In the genomic region with DNA sequence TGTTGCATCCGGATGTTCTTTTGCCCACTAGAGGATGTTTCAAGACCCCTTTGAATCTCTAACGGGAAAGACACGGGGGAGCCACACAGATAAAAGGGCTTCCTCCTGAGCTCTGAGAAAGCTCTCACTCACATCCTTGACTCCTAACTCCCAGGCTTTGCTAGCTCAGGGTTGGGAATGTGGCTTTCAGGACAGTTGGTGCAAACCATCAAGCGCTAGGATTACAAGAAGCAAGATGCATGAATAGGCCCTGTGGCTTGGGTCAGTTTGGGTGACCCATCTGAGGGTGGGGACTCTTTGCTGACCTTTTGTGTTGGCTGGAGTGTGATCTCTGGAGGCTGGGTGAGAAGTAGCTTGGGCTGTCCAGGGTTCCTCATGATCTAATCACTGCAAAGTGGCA, we compare ENCODE assay signal across 20 mouse cellular contexts. TPM values are rescaled to one million over a fixed set of nuclear protein-coding genes. Genes with fewer than 3 reads are reported as not detected.
DNase-seq lines count a peak whose midpoint lies in the region; ATAC-seq and TF ChIP-seq lines count a peak whose summit lies in the region.
"Had no signal": no experiment of that assay in that cellular context is flagged by ENCODE, and none has a peak within 500 bp of the region (broad histone marks: within the 10 kb centered on the region; RNA-seq: fewer than 3 reads in every experiment).

No protein-coding gene starts in this region.

- peak overlapping the region; percentile 29; the same call in 1 of the 2 replicates for H3K4me3 ChIP-seq in forebrain, embryonic 11.5 days (ENCODE audit: low read depth, low read length)
- H3K4me3 ChIP-seq in forebrain, postnatal 0 days (ENCODE audit: low read depth, low read length) = no peak overlapping the region
- no peak overlapping the region for H3K4me3 ChIP-seq in midbrain, embryonic 11.5 days (ENCODE audit: low read depth, low read length)
- no peak overlapping the region for H3K4me3 ChIP-seq in midbrain, embryonic 13.5 days (replicated peaks)
- H3K4me3 ChIP-seq in forebrain, embryonic 13.5 days = 0 out of 2 replicates have a peak overlapping the region, but pooled peaks have one; percentile 37
- H3K4me3 ChIP-seq: heart, adult 2 months had no signal

- peaks cover 14% of the 10 kb centered on the region for H3K4me1 ChIP-seq in forebrain, embryonic 11.5 days (replicated peaks; ENCODE audit: control insufficient read depth, insufficient read depth, low read length)
- no peaks in the 10 kb centered on the region for H3K4me1 ChIP-seq in forebrain, postnatal 0 days (ENCODE audit: insufficient read depth)
- peaks cover 4% of the 10 kb centered on the region; the same call in 1 of the 2 replicates for H3K4me1 ChIP-seq in midbrain, embryonic 11.5 days (ENCODE audit: control insufficient read depth, insufficient read depth, low read length)
- H3K4me1 ChIP-seq in midbrain, embryonic 13.5 days (replicated peaks) = peaks cover 15% of the 10 kb centered on the region
- H3K4me1 ChIP-seq in forebrain, embryonic 13.5 days = peaks cover 67% of the 10 kb centered on the region

- 7% methylated on average over 4 of the region's 4 CpGs for WGBS in forebrain, embryonic 11.5 days
- WGBS in forebrain, postnatal 0 days = 54% methylated on average over 4 of the region's 4 CpGs
- 2% methylated on average over 4 of the region's 4 CpGs for WGBS in midbrain, embryonic 11.5 days
- WGBS in midbrain, embryonic 13.5 days = 8% methylated on average over 4 of the region's 4 CpGs
- 20% methylated on average over 4 of the region's 4 CpGs for WGBS in forebrain, embryonic 13.5 days

- H3K27me3 ChIP-seq in forebrain, embryonic 11.5 days (ENCODE audit: control insufficient read depth, insufficient read depth, low read length) = peaks cover 37% of the 10 kb centered on the region
- peaks cover 41% of the 10 kb centered on the region for H3K27me3 ChIP-seq in forebrain, postnatal 0 days (ENCODE audit: insufficient read depth, low read length)
- H3K27me3 ChIP-seq in midbrain, embryonic 11.5 days (ENCODE audit: control insufficient read depth, insufficient read depth, low read length) = peaks cover 88% of the 10 kb centered on the region
- H3K27me3 ChIP-seq in midbrain, embryonic 13.5 days = peaks cover 96% of the 10 kb centered on the region
- H3K27me3 ChIP-seq in forebrain, embryonic 13.5 days = peaks cover 74% of the 10 kb centered on the region

- ATAC-seq in forebrain, embryonic 11.5 days (replicated peaks; ENCODE audit: low FRiP score) = no peak
- no peak for ATAC-seq in forebrain, postnatal 0 days
- ATAC-seq in midbrain, embryonic 11.5 days (ENCODE audit: low FRiP score) = no peak
- ATAC-seq in midbrain, embryonic 13.5 days = no peak
- no peak for ATAC-seq in forebrain, embryonic 13.5 days
- ATAC-seq: hindbrain, postnatal 0 days had no signal

- no peak overlapping the region; the same call in 1 of the 2 replicates for H3K27ac ChIP-seq in forebrain, embryonic 11.5 days (ENCODE audit: low read depth, low read length)
- H3K27ac ChIP-seq in forebrain, postnatal 0 days (ENCODE audit: low read depth, low read length) = no peak overlapping the region
- no peak overlapping the region for H3K27ac ChIP-seq in midbrain, embryonic 11.5 days (ENCODE audit: low read depth, low read length)
- H3K27ac ChIP-seq in midbrain, embryonic 13.5 days = no peak overlapping the region
- no peak overlapping the region for H3K27ac ChIP-seq in forebrain, embryonic 13.5 days
- H3K27ac ChIP-seq: heart, adult 2 months; heart, embryonic 15.5 days; hindbrain, postnatal 0 days had no signal

- H3K36me3 ChIP-seq in forebrain, embryonic 11.5 days (ENCODE audit: control insufficient read depth, insufficient read depth, low read length) = no peaks in the 10 kb centered on the region
- H3K36me3 ChIP-seq in forebrain, postnatal 0 days (ENCODE audit: insufficient read depth) = no peaks in the 10 kb centered on the region
- no peaks in the 10 kb centered on the region for H3K36me3 ChIP-seq in midbrain, embryonic 11.5 days (ENCODE audit: control insufficient read depth, insufficient read depth, low read length)
- no peaks in the 10 kb centered on the region for H3K36me3 ChIP-seq in midbrain, embryonic 13.5 days
- H3K36me3 ChIP-seq in forebrain, embryonic 13.5 days (ENCODE audit: poor library complexity, severe bottlenecking) = no peaks in the 10 kb centered on the region
- H3K36me3 ChIP-seq: heart, embryonic 15.5 days had no signal

- DNase-seq in forebrain, embryonic 11.5 days (ENCODE audit: low spot score) = no peak
- no peak for DNase-seq in forebrain, postnatal 0 days
- DNase-seq in midbrain, embryonic 11.5 days (ENCODE audit: low spot score, missing footprints) = peak; percentile 92
- no peak for DNase-seq in cerebellum, adult 9-11 months
- no peak for DNase-seq in adrenal gland, adult 8-10 months
- DNase-seq: adrenal gland, adult 2 months; adrenal gland, postnatal 36 days; cerebellum, adult 11 months; cerebellum, adult 8-10 months; cerebellum, postnatal 25 days; gastrocnemius, postnatal 10 days; heart, adult 2 months; heart, postnatal 14 days; kidney, adult 11 months had no signal

- H3K4me2 ChIP-seq in forebrain, embryonic 11.5 days (ENCODE audit: low read depth, low read length, severe bottlenecking) = peak overlapping the region; percentile 65
- H3K4me2 ChIP-seq in forebrain, postnatal 0 days (ENCODE audit: low read depth) = no peak overlapping the region
- no peak overlapping the region for H3K4me2 ChIP-seq in midbrain, embryonic 11.5 days
- no peak overlapping the region for H3K4me2 ChIP-seq in midbrain, embryonic 13.5 days (replicated peaks)
- H3K4me2 ChIP-seq in forebrain, embryonic 13.5 days = peak overlapping the region; percentile 72; the same call in 1 of the 2 replicates

- no peaks in the 10 kb centered on the region for H3K9me3 ChIP-seq in forebrain, embryonic 11.5 days (ENCODE audit: control insufficient read depth, low read length)
- H3K9me3 ChIP-seq in forebrain, postnatal 0 days (ENCODE audit: low read length) = no peaks in the 10 kb centered on the region
- no peaks in the 10 kb centered on the region for H3K9me3 ChIP-seq in midbrain, embryonic 11.5 days (ENCODE audit: control insufficient read depth, low read length)
- no peaks in the 10 kb centered on the region for H3K9me3 ChIP-seq in midbrain, embryonic 13.5 days
- no peaks in the 10 kb centered on the region for H3K9me3 ChIP-seq in forebrain, embryonic 13.5 days (replicated peaks)
- H3K9me3 ChIP-seq: heart, embryonic 15.5 days had no signal

- no peak for TF ChIP-seq CTCF in forebrain, postnatal 0 days (IDR thresholded peaks at IDR 0.05; ENCODE audit: low read depth)

- H3K9ac ChIP-seq in forebrain, embryonic 11.5 days (ENCODE audit: low read length) = peak overlapping the region; percentile 61; the same call in 1 of the 2 replicates
- no peak overlapping the region for H3K9ac ChIP-seq in forebrain, postnatal 0 days
- H3K9ac ChIP-seq in midbrain, embryonic 11.5 days (ENCODE audit: low read length) = no peak overlapping the region
- no peak overlapping the region for H3K9ac ChIP-seq in midbrain, embryonic 13.5 days (replicated peaks)
- 0 out of 2 replicates have a peak overlapping the region, but pooled peaks have one; percentile 70 for H3K9ac ChIP-seq in forebrain, embryonic 13.5 days
- H3K9ac ChIP-seq: heart, embryonic 15.5 days had no signal

RNA-seq across cellular contexts. Expression of a gene that starts 5.9 kb away (rescaled TPM):
- 75.6 and 78.9 TPM in 2 replicates for polyA plus RNA-seq in forebrain, embryonic 11.5 days (2014; fragmentation: Nextera tagmentation; extraction: Ambion mirVana)
- total RNA-seq in forebrain, postnatal 0 days (2014; rRNA removed) = 3.2 and 6.0 TPM in 2 replicates
- polyA plus RNA-seq in forebrain, postnatal 0 days (2015; fragmentation: Nextera tagmentation; extraction: Ambion mirVana) = 4.7 and 11.2 TPM in 2 replicates
- polyA plus RNA-seq in midbrain, embryonic 11.5 days (2014; fragmentation: Nextera tagmentation; extraction: Ambion mirVana) = 12.1 and 12.2 TPM in 2 replicates
- 16.3 and 20.3 TPM in 2 replicates for polyA plus RNA-seq in midbrain, embryonic 13.5 days (2015; fragmentation: Nextera tagmentation; extraction: Ambion mirVana)
- polyA plus RNA-seq in forebrain, embryonic 13.5 days (2015; fragmentation: Nextera tagmentation; extraction: Ambion mirVana) = 29.8 and 37.3 TPM in 2 replicates
- under 1 TPM in 2 of 4 experiments, not detected in 2; 0.10 to 0.15 TPM for total RNA-seq in adrenal gland, adult 8-10 months (2022)
- total RNA-seq: heart, adult 2 months; heart, postnatal 14 days; hematopoietic stem cell, adult 5-6 weeks had no signal
- polyA plus RNA-seq: heart, adult 2 months; heart, embryonic 15.5 days; intestine, embryonic 14.5 days had no signal

Comparison
In these comparisons a context has a peak if more than half of its experiments do, and no peak if none do; other contexts are left out.
1. H3K4me2 ChIP-seq: peak in forebrain, embryonic 11.5 days (single experiment) and forebrain, embryonic 13.5 days (single experiment); none in forebrain, postnatal 0 days (single experiment), midbrain, embryonic 11.5 days (single experiment) and midbrain, embryonic 13.5 days (single experiment).
2. H3K4me3 ChIP-seq: peak in forebrain, embryonic 11.5 days (single experiment) and forebrain, embryonic 13.5 days (single experiment); none in forebrain, postnatal 0 days (single experiment), midbrain, embryonic 11.5 days (single experiment) and midbrain, embryonic 13.5 days (single experiment).
3. H3K9ac ChIP-seq: peak in forebrain, embryonic 11.5 days (single experiment) and forebrain, embryonic 13.5 days (single experiment); none in forebrain, postnatal 0 days (single experiment), midbrain, embryonic 11.5 days (single experiment) and midbrain, embryonic 13.5 days (single experiment).